Mouse (Mus musculus) testis, adult 2 months (tissue): ENCODE results near the gene Gpatch2l. TPM values are rescaled to one million over a fixed set of nuclear protein-coding genes. Genes with fewer than 3 reads are reported as not detected.
A peak's percentile ranks its signal among the peaks of the same experiment; 100 is the strongest.

Experiments
- H3K27ac ChIP-seq: fragments of 200-500 bp; 2 replicates; pipeline ENCODE4 v1.5.1; 2012; ENCODE audit warnings: low read depth, low read length; ENCODE audit not compliant: control insufficient read depth, insufficient read depth
- H3K27me3 ChIP-seq: fragments of 200-500 bp; 2 replicates; pipeline ENCODE4 v1.6.1; 2012; ENCODE audit warnings: mild to moderate bottlenecking, low read length, moderate library complexity; ENCODE audit not compliant: control insufficient read depth, insufficient read depth
- H3K36me3 ChIP-seq: fragments of 200-500 bp; 2 replicates; pipeline ENCODE4 v1.6.1; 2012; ENCODE audit warnings: mild to moderate bottlenecking, low read length; ENCODE audit not compliant: control insufficient read depth, insufficient read depth
- H3K4me1 ChIP-seq: fragments of 200-500 bp; 2 replicates; pipeline ENCODE4 v1.6.1; 2012; ENCODE audit warnings: low read length; ENCODE audit not compliant: control insufficient read depth, insufficient read depth
- H3K4me3 ChIP-seq: fragments of 200-500 bp; 2 replicates; pipeline ENCODE4 v1.5.1; 2012; ENCODE audit warnings: low read depth, mild to moderate bottlenecking, low read length, moderate library complexity, mixed read lengths; ENCODE audit not compliant: control insufficient read depth
- CTCF ChIP-seq: fragments of 200-500 bp; IDR thresholded peaks from 2 replicates; pipeline ENCODE4 v1.5.1; 2012; ENCODE audit warnings: low read depth, mild to moderate bottlenecking, inconsistent platforms, low read length, moderate library complexity; ENCODE audit not compliant: control insufficient read depth, insufficient read depth, insufficient replicate concordance
- POLR2A ChIP-seq: fragments of 200-500 bp; IDR thresholded peaks from 2 replicates; pipeline ENCODE4 v1.6.1; 2012; ENCODE audit warnings: low read depth, mild to moderate bottlenecking, inconsistent platforms, low read length, moderate library complexity; ENCODE audit not compliant: control insufficient read depth
- polyA plus RNA-seq: library from polyadenylated mRNA; depleted of rRNA; stranded (reverse); fragments of >200 nt; gene quantifications from 2 replicates; pipeline ENCODE4 v1.2.3, GENCODE M21; 2012; rRNA removed

Gene Gpatch2l
- 14.5 and 15.2 TPM in 2 replicates for polyA plus RNA-seq

DNA sequence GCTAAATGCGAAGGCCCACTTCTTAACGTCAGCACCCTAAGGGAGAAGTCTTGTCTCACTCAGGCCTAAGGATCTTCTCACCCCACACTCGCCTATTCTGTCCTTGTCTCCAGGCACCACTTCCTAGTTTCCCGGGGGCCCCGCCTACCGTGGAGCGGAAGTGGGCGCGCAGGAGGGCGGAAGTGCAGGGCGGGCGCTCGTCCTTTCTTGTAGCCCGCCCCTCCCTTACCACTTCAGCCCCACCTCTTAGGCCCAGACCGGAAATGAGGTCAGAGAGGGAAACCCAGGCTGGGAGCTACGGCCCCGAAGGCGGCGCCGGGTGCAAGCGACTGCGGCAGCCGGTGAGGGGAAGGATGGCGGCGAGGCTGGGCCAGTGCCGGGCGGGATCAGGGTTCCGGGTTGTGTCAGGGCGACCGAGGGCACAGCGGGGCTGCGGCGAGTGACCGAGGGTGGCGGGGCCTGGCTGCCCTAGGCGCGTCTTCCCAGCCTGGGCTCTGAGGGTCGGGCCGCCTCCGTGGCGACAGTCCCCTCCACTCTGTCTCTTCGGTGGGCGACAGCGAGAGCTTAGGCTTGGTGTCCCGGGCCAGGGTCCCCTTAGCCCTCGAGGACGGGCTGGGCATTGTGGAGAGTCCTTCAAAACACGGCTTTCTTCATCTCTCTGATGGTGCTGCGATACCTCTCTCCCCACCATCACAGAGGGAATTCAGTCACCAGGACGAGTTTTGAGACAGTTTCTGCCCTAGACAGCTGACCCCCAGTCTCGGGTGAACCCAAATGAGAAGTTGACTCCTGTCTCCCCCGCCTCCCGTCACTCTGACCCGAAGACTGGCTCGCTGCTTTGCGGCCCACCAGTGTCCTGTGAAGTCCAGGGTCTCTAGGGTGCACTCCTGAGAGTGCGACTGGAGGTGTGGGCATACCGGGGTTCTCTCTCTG is at the start of gene Gpatch2l:
TSS of gene Gpatch2l (plus strand) at position 255 of the 933 bp plus-strand sequence.
- peak within 1 kb of the TSS; percentile 91 for H3K27ac ChIP-seq
- TF ChIP-seq CTCF, result no peak
- peak; percentile 92 for TF ChIP-seq POLR2A

DNA sequence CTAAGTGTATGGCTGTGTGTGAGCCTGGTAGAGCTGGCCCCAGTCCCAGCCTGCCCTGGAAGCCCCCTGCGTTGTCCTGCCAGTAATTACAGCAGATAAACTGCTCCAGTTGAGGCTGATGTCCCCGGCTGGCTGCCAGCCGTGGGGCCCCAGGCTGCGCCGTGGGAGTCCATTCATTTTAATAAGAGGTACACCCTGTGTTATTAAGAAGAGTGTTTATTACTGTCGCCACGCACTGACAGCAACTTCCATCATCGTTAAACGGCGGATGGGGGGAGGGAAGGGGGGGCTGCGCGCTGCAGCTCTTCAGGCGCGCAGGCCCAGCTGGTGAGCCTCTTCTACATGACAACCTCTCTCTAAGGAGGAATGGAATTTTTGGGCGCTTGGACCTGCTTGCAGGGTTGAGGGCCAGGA is 49.6 kb upstream of the Gpatch2l start:
- no peaks in the 10 kb centered on the region for H3K36me3 ChIP-seq
- no peaks in the 10 kb centered on the region for H3K27me3 ChIP-seq
- peak overlapping the region; percentile 17 for H3K4me3 ChIP-seq
- TF ChIP-seq CTCF (no peak), POLR2A (no peak)
- no peak overlapping the region for H3K27ac ChIP-seq
- peaks cover 6% of the 10 kb centered on the region for H3K4me1 ChIP-seq

More for the DNA sequence above, at the start of gene Gpatch2l:
- peaks cover 1% of the 10 kb centered on the region for H3K36me3 ChIP-seq
- H3K27me3 ChIP-seq, result no peaks in the 10 kb centered on the region
- H3K4me3 ChIP-seq, result peak within 1 kb of the TSS; percentile 100
- H3K4me1 ChIP-seq, result peaks cover 3% of the 10 kb centered on the region; the same call in 1 of the 2 replicates

DNA sequence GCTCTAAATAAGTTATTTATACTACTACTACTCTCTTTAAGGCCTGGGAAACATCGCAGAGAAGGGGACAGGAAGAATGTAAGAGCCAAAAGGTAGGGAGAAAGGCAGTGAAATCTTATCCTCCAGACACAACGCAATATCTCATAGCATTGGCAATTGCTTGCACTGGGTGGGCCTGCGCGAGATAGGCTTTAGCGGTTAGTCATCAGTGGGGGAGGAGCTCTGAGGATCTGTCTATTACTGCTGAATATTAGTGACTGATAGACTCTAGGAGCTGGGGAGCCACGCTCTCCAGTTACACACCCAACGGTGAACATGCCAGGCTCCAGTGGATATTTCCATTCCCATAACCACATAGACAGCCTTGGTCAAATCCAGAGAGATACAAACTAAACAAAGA is 44.7 kb upstream of the Gpatch2l start:
- Histone ChIP-seq H3K27ac (no peak overlapping the region), H3K36me3 (no peaks in the 10 kb centered on the region), H3K4me1 (no peaks in the 10 kb centered on the region), H3K4me3 (no peak overlapping the region), H3K27me3 (no peaks in the 10 kb centered on the region)
- TF ChIP-seq POLR2A (no peak), CTCF (no peak)

DNA sequence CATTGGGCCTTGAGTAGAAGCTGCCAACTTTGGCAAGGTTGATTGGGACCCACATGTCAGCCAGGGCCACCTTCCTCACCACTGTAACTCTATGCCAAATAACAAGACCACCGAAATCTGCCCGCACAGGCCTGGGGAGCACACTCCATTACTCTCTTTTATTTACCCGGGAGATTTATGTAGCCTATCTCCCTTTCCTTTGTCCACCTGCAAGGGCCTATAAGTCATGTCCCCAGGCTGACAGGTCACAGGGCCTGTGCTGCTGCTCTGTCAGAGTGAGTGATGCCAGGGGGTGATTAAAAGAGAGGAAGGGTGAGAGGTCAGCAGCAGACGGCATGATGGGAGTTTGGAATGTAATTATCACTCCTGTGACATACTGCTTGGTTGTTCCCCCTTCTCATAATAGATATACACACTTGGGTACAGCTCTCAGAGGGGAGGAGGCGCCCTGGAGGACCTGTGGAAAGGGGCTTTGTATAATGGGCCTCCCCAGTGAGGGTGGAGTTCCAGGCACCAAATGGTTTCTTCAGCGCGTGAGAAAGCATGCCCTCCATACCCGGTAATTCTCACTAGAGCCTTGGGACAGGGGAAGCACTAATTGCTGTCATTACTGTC is 38.1 kb upstream of the Gpatch2l start:
- no peaks in the 10 kb centered on the region for H3K4me1 ChIP-seq
- no peak for TF ChIP-seq POLR2A
- TF ChIP-seq CTCF, result no peak
- H3K27ac ChIP-seq, result no peak overlapping the region
- peak overlapping the region; percentile 19; the same call in 1 of the 2 replicates for H3K4me3 ChIP-seq
- no peaks in the 10 kb centered on the region for H3K27me3 ChIP-seq
- no peaks in the 10 kb centered on the region for H3K36me3 ChIP-seq

DNA sequence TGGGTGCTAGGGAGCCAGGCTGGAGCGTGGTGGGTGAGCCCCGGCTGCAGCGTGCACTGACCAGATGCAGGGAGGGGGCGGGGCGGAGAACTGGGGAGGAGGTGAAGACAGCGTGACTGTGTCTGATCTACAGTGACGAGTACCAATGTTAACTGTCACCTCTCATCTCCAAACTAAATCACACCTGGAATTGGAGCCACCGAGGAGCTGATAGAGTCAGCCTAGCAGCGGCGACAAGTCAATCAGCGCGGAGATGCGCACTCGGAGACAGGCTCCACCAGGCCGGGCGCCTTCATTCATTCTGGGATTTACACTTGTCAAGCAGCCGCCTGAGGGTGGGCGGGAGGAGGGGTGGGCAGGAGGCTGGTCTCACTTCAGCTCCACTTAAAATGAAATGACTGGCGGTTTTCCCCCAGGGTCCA is 30.5 kb upstream of the Gpatch2l start:
- Histone ChIP-seq H3K27me3 (no peaks in the 10 kb centered on the region), H3K4me3 (no peak overlapping the region), H3K4me1 (no peaks in the 10 kb centered on the region; the same call in 1 of the 2 replicates), H3K27ac (no peak overlapping the region), H3K36me3 (no peaks in the 10 kb centered on the region)
- TF ChIP-seq CTCF (no peak), POLR2A (no peak)

DNA sequence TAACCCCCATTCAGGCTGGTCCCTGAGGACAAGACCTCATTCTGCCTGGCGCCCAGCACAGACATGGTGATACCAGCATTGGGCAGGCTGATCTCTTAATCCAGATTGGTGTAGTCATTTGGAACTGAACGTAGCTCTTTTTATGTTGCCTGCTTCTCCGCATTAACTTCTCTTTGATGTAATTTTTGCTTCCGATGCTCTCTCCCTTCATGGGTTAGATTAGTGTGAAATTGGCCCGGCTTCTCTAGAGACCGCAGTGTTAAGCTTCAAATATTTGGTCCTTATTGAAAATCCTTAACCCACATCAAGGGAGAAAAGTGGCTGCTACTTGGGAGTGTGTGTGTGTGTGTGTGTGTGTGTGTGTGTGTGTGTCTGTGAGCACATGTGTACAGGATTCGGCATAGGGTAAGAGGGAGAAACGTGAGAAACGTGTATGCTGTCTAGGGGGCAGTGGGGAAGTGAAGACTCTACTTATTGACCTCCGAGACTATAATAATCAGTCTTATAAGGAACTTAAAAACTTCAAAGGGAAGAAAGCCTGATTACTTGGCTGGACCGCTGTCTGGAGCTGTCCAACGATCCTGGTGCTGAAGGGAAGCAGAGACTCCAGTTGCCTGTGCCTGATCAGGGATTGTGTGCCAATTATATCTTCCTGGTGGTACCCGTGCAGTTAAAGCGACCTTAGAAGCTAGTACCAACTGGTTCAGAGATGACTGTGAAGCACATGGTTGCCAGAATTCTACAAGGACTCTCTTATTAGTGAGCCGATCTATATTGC is 28.8 kb upstream of the Gpatch2l start:
- H3K4me1 ChIP-seq, result no peaks in the 10 kb centered on the region; the same call in 1 of the 2 replicates
- H3K27ac ChIP-seq, result no peak overlapping the region
- no peak for TF ChIP-seq CTCF
- TF ChIP-seq POLR2A, result no peak
- no peak overlapping the region for H3K4me3 ChIP-seq
- H3K27me3 ChIP-seq, result no peaks in the 10 kb centered on the region
- H3K36me3 ChIP-seq, result no peaks in the 10 kb centered on the region

DNA sequence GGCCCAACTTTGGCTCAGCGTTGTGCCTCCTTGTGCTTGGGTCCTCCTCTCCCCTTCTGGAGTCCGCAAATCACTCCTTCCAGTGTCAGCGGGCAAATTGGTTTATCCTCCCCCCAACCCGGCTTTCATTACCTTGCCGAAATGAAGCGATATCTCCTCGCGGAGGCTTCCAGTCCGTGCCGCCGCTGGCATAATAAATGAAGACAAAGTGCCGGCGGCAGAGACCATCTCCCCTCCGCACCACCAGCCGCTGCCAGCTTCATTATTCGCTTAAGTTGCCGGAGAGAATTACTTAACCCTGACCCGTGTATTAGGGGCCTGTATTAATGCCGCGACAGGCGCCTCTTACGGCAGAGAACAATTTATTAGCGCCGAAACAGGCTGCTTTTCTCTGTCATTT is 27.5 kb upstream of the Gpatch2l start:
- Histone ChIP-seq H3K27me3 (no peaks in the 10 kb centered on the region), H3K4me1 (no peaks in the 10 kb centered on the region; the same call in 1 of the 2 replicates), H3K4me3 (no peak overlapping the region), H3K36me3 (no peaks in the 10 kb centered on the region), H3K27ac (no peak overlapping the region)
- TF ChIP-seq CTCF (no peak), POLR2A (no peak)
